7 mouse cellular contexts compared by ENCODE assay signal in the genomic region with DNA sequence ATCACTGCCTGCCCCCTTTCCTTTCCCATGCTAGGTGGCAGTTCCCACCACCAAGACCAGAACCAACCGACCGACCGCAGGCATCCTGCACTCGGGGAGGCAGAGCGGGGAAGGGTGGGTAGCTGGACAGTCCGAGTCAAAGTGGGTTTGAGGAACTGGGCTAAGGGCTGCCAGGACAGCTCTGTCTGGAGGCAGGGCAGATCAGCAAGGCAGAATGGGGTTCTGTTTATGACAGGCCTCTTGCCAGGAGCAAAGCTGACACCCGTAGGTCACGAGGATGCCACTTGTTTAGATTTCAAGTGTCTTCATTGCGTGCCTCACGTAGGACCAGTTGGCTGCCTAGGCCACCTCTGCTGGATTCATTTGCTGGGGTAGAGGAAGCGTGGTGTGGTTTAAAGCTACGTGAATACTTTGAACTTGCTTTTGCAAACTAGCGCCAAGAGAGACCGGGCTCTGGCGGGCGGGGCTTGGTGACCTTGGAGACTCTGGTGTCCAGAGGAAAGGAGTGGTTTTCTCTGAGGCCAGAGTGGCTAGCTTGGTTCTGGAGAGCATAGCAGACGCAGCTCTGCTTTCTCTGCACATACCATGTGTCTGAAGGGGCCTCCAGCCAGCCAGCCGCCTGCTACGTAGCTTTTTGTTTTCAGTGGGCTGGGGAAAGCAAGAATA. TPM values are rescaled to one million over a fixed set of nuclear protein-coding genes. Genes with fewer than 3 reads are reported as not detected.
A peak's percentile ranks its signal among the peaks of the same experiment; 100 is the strongest.
DNase-seq lines count a peak whose midpoint lies in the region; ATAC-seq lines count a peak whose summit lies in the region.

No protein-coding gene starts in this region.

- peak overlapping the region; percentile 46 for H3K9ac ChIP-seq in embryonic facial prominence, embryonic 13.5 days
- peak overlapping the region; percentile 63 for H3K9ac ChIP-seq in heart, embryonic 13.5 days
- H3K9ac ChIP-seq in kidney, embryonic 15.5 days = 0 out of 2 replicates have a peak overlapping the region, but pooled peaks have one; percentile 3

- WGBS in embryonic facial prominence, embryonic 13.5 days = 64% methylated on average over 19 of the region's 19 CpGs
- 36% methylated on average over 19 of the region's 19 CpGs for WGBS in heart, embryonic 13.5 days
- WGBS in kidney, embryonic 15.5 days = 33% methylated on average over 19 of the region's 19 CpGs

- DNase-seq in adrenal gland, adult 2 months = peak; percentile 91
- DNase-seq in lung, postnatal 14 days = peak; percentile 69
- peak; percentile 87 for DNase-seq in testis, postnatal 10 days (ENCODE audit: low spot score)
- DNase-seq in retina, postnatal 1 day = no peak

- H3K36me3 ChIP-seq in embryonic facial prominence, embryonic 13.5 days = peaks cover 18% of the 10 kb centered on the region
- H3K36me3 ChIP-seq in heart, embryonic 13.5 days = peaks cover 43% of the 10 kb centered on the region
- H3K36me3 ChIP-seq in kidney, embryonic 15.5 days = peaks cover 28% of the 10 kb centered on the region

- no peaks in the 10 kb centered on the region for H3K9me3 ChIP-seq in embryonic facial prominence, embryonic 13.5 days
- H3K9me3 ChIP-seq in heart, embryonic 13.5 days = no peaks in the 10 kb centered on the region
- no peaks in the 10 kb centered on the region for H3K9me3 ChIP-seq in kidney, embryonic 15.5 days (replicated peaks)

- peak overlapping the region; percentile 86 for H3K27ac ChIP-seq in embryonic facial prominence, embryonic 13.5 days
- H3K27ac ChIP-seq in heart, embryonic 13.5 days (replicated peaks) = peak overlapping the region; percentile 95
- H3K27ac ChIP-seq in kidney, embryonic 15.5 days = peak overlapping the region; percentile 92

- H3K4me3 ChIP-seq in embryonic facial prominence, embryonic 13.5 days = no peak overlapping the region
- H3K4me3 ChIP-seq in heart, embryonic 13.5 days = no peak overlapping the region
- no peak overlapping the region for H3K4me3 ChIP-seq in kidney, embryonic 15.5 days (replicated peaks)

- H3K27me3 ChIP-seq in embryonic facial prominence, embryonic 13.5 days = no peaks in the 10 kb centered on the region
- H3K27me3 ChIP-seq in heart, embryonic 13.5 days (replicated peaks) = no peaks in the 10 kb centered on the region
- H3K27me3 ChIP-seq in kidney, embryonic 15.5 days = no peaks in the 10 kb centered on the region

- H3K4me2 ChIP-seq in embryonic facial prominence, embryonic 13.5 days = peak overlapping the region; percentile 30; the same call in 1 of the 2 replicates
- peak overlapping the region; percentile 50 for H3K4me2 ChIP-seq in heart, embryonic 13.5 days
- H3K4me2 ChIP-seq in kidney, embryonic 15.5 days = peak overlapping the region; percentile 20

- peaks cover 85% of the 10 kb centered on the region for H3K4me1 ChIP-seq in embryonic facial prominence, embryonic 13.5 days
- peaks cover 96% of the 10 kb centered on the region for H3K4me1 ChIP-seq in heart, embryonic 13.5 days
- peaks cover 90% of the 10 kb centered on the region for H3K4me1 ChIP-seq in kidney, embryonic 15.5 days

- no peak for ATAC-seq in embryonic facial prominence, embryonic 13.5 days (ENCODE audit: insufficient number of reproducible peaks, insufficient read depth, low FRiP score, low TSS enrichment, low read depth)
- 0 out of 2 replicates have a peak, but pooled peaks have one; percentile 17 for ATAC-seq in heart, embryonic 13.5 days (ENCODE audit: extremely low read depth, insufficient number of reproducible peaks, low FRiP score, low TSS enrichment)
- ATAC-seq in kidney, embryonic 15.5 days (replicated peaks; ENCODE audit: low FRiP score) = peak; percentile 55

RNA-seq across cellular contexts. Expression of a gene that starts 31.4 kb away (rescaled TPM):
- 1 to 10 TPM; 1.7 to 3.0 TPM for total RNA-seq in adrenal gland, adult 2 months (2021)
- 0.18 and 0.19 TPM in 2 replicates for polyA plus RNA-seq in adrenal gland, adult 2 months (2012; rRNA removed)
- polyA plus RNA-seq in embryonic facial prominence, embryonic 13.5 days (2015; fragmentation: Nextera tagmentation; extraction: Ambion mirVana) = not detected in 2 replicates
- polyA plus RNA-seq in heart, embryonic 13.5 days (2015; fragmentation: Nextera tagmentation; extraction: Ambion mirVana) = 1.1 and 1.6 TPM in 2 replicates
- 0.12 and 0.79 TPM in 2 replicates for polyA plus RNA-seq in kidney, embryonic 15.5 days (2015; fragmentation: Nextera tagmentation; extraction: Ambion mirVana)

RNA-seq across cellular contexts. Expression of a gene that starts 42.7 kb away (rescaled TPM):
- 100 to 1,000 TPM; 136 to 156 TPM for total RNA-seq in adrenal gland, adult 2 months (2021)
- 128 and 159 TPM in 2 replicates for polyA plus RNA-seq in adrenal gland, adult 2 months (2012; rRNA removed)
- 41.9 and 42.5 TPM in 2 replicates for polyA plus RNA-seq in embryonic facial prominence, embryonic 13.5 days (2015; fragmentation: Nextera tagmentation; extraction: Ambion mirVana)
- polyA plus RNA-seq in heart, embryonic 13.5 days (2015; fragmentation: Nextera tagmentation; extraction: Ambion mirVana) = 41.6 and 42.0 TPM in 2 replicates
- polyA plus RNA-seq in kidney, embryonic 15.5 days (2015; fragmentation: Nextera tagmentation; extraction: Ambion mirVana) = 46.4 and 51.3 TPM in 2 replicates

RNA-seq across cellular contexts. Expression of a gene that starts 48.2 kb away (rescaled TPM):
- total RNA-seq in adrenal gland, adult 2 months (2021) = 10 to 100 TPM; 13.5 to 14.5 TPM
- 2.3 and 2.9 TPM in 2 replicates for polyA plus RNA-seq in adrenal gland, adult 2 months (2012; rRNA removed)
- 14.6 and 17.4 TPM in 2 replicates for polyA plus RNA-seq in embryonic facial prominence, embryonic 13.5 days (2015; fragmentation: Nextera tagmentation; extraction: Ambion mirVana)
- polyA plus RNA-seq in heart, embryonic 13.5 days (2015; fragmentation: Nextera tagmentation; extraction: Ambion mirVana) = 17.4 and 17.6 TPM in 2 replicates
- 17.5 and 17.9 TPM in 2 replicates for polyA plus RNA-seq in kidney, embryonic 15.5 days (2015; fragmentation: Nextera tagmentation; extraction: Ambion mirVana)

Comparison
In these comparisons a context has a peak if more than half of its experiments do, and no peak if none do; other contexts are left out.
1. H3K9ac ChIP-seq: peak in every context shown above with its lines; median percentile 63 in heart, embryonic 13.5 days; 46 in embryonic facial prominence, embryonic 13.5 days; 3 in kidney, embryonic 15.5 days.